Mouse (Mus musculus) C2C12 (cell line): ENCODE data around the gene Vamp4.

ENCODE experiments used
- CEBPB ChIP-seq: IDR thresholded peaks from one replicate; pipeline ENCODE4 v1.6.1; 2011; ENCODE audit warnings: low read depth, mild to moderate bottlenecking, control low read depth, moderate library complexity
- CTCF ChIP-seq: IDR thresholded peaks from one replicate; pipeline ENCODE4 v1.5.1; 2011; ENCODE audit not compliant: control insufficient read depth, insufficient read depth, insufficient read length
- FOSL1 ChIP-seq: IDR thresholded peaks from one replicate; pipeline ENCODE4 v1.8.0; 2011; ENCODE audit warnings: mild to moderate bottlenecking, low read length; ENCODE audit not compliant: poor library complexity, insufficient read depth, severe bottlenecking
- MAX ChIP-seq: IDR thresholded peaks from one replicate; pipeline ENCODE4 v1.6.1; 2011; ENCODE audit warnings: mild to moderate bottlenecking, control low read depth
- MYOD1 ChIP-seq: IDR thresholded peaks from one replicate; pipeline ENCODE4 v1.6.1; 2011; ENCODE audit warnings: low read depth; ENCODE audit not compliant: control insufficient read depth, insufficient read length
- MYOG ChIP-seq: IDR thresholded peaks from one replicate; pipeline ENCODE4 v1.6.1; 2011; ENCODE audit not compliant: control insufficient read depth, insufficient read length; ENCODE audit errors: extremely low read depth
- USF1 ChIP-seq: IDR thresholded peaks from one replicate; pipeline ENCODE4 v1.6.1; 2011; ENCODE audit warnings: low read depth, mild to moderate bottlenecking, control low read depth, moderate library complexity

DNA sequence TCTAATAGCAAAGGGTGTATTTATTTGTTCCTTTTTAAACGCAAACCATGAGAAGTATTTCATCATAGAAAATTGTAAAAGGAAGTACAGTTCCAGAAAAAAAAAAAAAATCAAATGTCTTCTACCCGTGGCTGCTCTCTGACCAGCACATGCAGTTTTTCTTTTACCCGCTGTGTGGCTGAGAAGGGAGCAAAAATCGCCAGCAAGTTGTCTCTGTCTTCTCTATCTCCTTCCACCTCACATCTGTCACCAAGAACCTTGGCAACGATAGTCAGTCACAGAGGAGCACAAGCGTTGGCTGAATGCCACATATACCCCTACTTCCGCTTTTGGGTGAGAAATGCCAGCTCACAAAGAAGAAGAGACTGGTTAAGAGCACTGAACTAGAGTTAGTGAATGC, 54.9 kb downstream of the Vamp4 start:
- TF ChIP-seq USF1 (no peak), CTCF (no peak), CEBPB (no peak), FOSL1 (no peak), MAX (no peak), MYOD1 (no peak), MYOG (no peak)
